Mouse (Mus musculus) adrenal gland, postnatal 25 days (tissue): ENCODE measurements around the gene Atp13a3. TPM values are rescaled to one million over a fixed set of nuclear protein-coding genes. Genes with fewer than 3 reads are reported as not detected.

ENCODE experiments used
- DNase-seq: peaks from one replicate; pipeline ENCODE4 v3.0.0; 2021; ENCODE audit warnings: mixed read lengths
- total RNA-seq: library from RNA; stranded (reverse); gene quantifications from 2 replicates; pipeline ENCODE4 v1.2.3, GENCODE M21; 2021

The Atp13a3 gene
- total RNA-seq, 1 experiment from 2014 or later: 75.3 TPM

- DNase-seq: no peak
These were observed 91.5 kb downstream of the Atp13a3 start for GRCm38 (mm10) chr16:30314236-30314635.

GRCm38 (mm10) chr16:30310647-30311046, 95.1 kb downstream of the Atp13a3 start, which contains the start of gene Gp5:
Gene Gp5, minus strand, starts transcription at chr16:30310779.
- DNase-seq: no peak

GRCm38 (mm10) chr16:30310171-30310515, 95.6 kb downstream of the Atp13a3 start:
- DNase-seq: no peak

DNA sequence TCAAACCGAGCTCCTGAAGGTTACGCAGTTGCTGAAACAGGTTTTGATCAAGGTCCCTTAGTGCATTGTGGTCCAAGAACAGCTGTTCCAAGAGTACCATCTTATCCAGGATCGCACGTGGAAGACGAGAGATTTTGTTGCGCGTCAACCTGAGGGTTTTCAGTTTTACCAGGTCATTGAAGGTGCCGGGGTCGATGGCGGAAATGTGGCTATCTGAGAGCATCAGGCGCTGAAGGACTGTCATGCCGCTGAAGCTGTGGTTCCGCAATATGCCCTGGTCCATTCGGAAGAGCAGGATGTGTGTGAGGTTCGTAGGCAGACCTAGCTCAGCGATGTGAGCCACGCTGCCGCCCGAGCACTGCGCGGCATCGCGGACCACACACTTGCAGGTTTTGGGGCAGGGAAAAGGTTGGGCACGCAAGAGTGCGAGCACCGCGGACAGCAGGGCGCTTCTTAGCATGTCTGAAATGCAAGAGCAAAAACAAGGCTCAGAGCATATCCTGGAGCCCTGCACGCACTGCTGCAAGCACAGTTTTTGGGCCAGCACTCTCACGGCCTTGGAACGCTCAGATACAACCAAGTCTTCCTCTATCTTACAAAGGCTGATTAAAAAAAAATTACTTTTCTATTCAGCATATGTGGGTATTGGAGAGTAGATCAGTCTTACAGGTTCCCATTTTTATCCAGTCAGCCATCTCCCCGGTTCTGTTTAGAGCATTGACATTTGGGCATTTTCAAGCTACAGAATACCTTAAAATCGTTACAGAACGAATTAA, 96.2 kb downstream of the Atp13a3 start:
- no peak for DNase-seq

DNA sequence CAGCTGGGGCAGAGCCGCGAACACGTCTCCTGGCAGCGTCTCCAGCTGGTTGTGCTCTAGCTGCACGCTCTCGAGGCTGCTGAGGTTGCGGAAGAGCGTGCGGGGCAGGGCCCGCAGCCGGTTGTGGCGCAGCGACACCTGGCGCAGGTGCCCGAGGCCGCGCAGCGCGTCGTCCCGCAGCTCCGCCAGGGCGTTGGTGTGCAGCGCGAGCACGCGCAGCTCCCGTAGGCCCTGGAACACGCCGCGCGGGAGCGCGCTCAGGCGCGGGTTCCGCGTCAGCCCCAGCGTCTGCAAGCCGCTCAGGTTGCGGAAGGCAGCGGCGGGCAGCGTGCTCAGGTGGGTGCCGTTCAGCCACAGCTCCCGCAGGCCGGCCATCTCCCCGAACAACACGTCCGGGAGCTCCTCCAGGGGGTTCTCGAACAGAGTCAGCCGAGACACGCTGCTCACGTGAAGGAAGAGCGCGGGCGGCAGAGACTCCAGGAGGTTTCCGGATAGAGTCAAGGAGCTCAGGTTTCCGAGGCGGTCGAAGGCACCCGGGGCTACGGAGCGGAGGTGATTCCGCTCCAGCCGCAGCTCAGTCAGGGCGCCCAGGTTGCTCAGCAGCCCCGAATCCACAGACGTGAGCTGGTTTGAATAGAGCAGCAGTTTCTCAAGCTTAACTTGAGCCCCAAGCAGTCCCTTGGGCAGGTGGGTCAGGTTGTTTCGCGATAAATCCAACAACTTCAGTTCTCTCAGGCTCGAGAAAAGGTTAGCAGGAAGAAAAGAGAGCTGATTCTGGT, 97.0 kb downstream of the Atp13a3 start:
- peak; percentile 27 for DNase-seq

DNA sequence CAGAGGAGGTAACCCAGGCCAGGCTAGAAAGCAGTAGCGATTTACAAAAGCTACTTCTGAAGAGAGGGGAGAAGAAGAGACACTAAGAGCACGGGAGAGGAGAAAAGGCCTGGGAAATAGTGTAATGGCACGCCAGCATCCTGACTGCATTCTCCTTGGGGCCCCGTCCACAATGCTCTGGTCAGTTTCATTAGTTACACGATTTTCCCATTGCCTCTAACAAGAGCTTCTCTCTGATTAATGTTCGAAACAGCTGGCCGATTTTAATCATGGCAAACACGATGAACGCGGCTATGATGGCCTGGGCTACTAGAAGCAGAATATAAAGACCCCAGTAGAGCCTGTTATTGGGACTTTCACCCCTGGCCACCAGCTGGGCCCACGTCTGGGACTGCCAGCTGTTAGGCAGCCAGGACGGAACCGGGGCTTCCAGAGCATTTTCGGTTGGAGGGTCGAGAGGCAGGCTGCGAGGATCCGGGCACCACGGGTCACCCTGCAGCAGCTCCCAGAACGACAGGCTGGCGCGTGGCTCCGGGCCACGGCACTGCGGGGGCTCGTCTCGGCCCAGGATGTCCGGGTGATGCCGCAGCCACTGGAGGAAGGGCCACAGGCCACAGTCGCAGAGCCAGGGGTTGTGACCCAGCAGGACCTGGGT, 97.7 kb downstream of the Atp13a3 start:
- DNase-seq: peak; percentile 15

DNA sequence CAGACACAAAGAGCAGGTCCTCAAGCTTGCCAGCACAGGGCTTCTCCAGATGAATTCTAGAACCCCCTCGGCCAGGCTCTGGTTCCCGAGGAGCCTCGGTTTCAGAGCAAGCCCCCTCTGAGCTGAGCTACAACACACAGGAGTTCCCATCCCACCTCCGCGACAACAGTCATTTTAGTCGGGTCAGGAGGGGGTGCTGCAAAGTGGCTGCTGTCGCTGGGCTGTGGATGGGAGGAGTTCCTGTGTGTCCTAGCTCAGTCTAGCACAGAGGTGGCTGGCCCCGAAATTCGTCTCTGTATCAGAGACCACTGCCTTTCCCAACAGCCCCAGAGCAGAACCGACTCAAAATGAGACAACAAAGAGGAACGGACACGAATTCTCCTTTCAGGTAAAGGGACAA, 98.5 kb downstream of the Atp13a3 start:
- DNase-seq: no peak

DNA sequence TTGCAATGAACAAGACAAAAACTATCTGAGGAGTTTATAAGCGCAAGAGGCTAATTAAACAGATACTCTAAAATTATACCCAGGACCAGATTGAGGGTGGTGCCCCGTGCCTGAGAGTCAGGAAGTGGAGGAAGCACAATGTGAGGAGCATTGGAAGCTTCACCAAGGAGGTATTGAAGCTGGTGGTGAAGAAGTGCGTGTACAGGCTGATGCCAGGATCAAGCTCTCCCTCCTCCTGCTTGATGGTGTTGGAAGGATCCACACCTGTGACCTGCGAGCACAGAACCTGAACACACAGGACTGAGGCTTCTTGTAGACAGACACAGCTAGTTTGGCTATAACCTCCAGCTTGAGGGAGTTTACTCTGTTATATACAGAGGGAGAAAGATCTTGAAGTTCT, 99.7 kb downstream of the Atp13a3 start:
- no peak for DNase-seq

- no peak for DNase-seq
These were observed 101.5 kb downstream of the Atp13a3 start for GRCm38 (mm10) chr16:30304236-30304635.

DNA sequence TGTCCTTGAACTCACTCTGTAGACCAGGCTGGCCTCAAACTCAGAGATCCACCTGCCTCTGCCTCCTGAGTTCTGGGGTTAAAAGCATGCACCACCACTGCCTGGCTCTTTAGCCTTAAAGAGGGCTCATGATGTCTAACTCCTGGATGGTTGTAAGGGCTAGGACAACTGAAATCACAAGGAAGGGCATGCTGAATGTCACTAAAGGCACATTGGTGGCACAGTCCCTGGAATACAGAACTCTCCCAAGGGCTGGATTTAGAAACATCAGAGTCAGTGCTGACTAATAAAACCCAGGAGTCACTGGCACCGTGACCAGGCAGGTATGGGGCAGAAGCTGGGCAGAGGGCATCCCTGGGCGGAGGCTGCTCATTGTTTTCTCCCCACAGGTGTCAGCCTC, 102.4 kb downstream of the Atp13a3 start:
- DNase-seq: no peak

DNA sequence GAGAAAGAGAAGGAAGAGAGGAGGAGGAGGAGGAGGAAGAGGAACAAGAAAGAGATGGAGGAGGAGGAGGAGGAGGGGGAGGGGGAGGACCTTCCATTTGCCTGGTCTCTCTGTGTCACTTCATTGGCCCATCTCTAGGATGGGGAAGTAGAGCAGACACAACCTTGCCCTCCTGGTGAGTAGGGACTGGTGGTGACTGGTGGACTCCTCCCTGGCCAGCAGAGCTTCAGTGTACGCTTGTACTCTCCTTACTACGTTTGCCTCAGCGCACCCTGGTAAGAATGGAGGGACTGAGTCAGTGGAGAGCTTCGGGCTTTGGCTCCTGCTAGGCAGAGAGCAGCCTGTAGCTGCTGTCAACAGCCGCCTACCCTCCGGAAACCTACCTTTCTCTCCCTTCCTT, 103.1 kb downstream of the Atp13a3 start:
- no peak for DNase-seq

DNA sequence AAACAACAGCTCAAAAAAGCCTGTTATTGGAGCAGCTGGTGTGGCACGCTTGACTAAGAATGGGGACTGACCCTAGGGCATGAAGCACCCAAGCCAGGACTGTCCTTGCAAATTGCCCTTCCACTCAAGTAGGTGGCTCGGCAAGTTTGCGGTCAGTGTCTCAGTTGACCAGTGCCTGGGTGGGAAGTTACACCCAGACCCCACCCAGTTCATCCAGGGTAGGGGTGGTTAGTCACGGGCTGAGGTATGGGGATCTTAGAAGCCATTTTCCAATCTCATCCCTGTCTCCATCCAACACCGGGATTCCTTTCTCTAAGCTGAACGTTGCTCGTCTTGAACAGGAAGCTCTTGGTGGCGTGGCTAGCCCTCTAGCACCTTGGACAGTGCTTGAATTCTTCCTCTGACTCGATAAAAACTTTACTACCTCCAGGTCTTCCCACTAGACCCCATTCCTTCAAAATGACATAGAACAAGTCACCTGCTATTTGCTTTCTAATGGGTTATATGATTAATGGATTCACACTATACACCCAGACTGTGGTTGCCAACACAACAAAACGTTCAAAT, 106.0 kb downstream of the Atp13a3 start:
- no peak for DNase-seq

- DNase-seq: no peak
These were observed 108.3 kb downstream of the Atp13a3 start for GRCm38 (mm10) chr16:30297450-30297849.

DNA sequence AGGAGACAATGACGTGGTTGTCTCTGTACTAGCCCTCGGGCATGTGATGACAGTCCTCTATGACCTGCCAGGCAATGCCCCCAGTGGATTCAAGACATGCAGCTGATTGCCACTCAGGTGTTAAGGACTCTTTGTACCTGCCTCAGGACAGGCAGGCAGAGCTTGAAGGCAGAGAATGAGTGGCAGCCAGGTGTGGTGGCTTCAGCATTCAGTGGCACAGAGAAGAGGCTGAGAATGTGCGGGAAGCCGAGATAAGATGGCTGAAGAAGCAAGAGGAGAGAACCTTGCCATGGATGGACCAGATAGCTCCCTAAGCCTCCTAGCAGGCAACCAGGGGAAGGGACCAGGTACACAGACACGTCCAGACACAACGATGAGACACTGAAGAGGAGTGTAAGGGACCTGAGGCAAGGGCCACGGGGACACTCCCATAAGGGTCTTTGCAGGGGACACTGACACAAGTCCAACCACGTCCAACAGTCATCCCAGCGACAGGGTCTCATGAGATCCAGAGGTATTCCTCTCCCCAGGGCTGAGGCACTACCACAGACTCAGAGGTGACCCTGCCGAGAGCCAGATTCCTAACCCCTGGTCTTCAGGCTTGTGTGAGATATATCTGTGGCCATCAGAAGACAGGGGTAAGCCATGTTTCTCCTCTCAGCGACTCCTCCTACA, 109.0 kb downstream of the Atp13a3 start:
- no peak for DNase-seq

DNA sequence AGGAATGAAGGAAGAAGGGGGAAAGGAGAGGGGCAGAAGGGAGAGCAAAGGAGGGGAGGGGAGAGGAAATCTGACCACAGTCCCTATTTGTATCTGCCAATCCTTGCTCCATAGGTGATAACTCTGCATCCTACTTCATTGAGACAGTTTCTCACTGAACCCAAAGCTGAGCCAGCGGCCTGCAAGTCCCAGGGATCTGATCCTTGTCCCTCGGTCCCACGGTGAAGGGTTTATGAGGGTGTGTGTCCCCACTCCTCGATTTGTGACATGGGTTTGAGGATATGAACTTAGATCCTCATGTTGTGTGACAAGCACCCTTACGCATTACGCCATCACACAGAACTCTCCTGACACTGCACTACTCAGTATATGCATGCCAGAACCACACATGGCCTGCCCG, 110.7 kb downstream of the Atp13a3 start:
- DNase-seq: no peak

- DNase-seq: no peak
These were observed 115.3 kb downstream of the Atp13a3 start for GRCm38 (mm10) chr16:30290436-30290835.

DNA sequence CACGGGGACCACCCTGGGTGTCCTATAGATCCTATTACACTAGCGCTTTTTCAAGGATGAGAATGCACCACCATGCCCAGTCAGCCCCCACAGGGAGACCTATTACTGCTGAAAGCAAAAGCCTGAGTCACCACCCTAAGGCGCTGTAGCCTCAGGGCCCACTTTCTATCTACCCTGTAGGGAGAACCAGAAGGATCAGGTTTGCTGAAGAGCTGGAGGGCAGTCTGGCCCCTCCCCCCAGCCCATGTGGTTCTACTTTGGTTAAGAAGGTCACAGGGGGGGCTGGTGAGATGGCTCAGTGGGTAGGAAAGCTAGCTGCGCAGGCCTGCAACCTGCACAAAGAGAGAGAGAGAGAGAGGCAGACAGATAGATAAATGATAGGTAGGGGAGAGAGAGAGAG, 120.1 kb downstream of the Atp13a3 start:
- DNase-seq: no peak

GRCm38 (mm10) chr16:30283743-30284337, 121.9 kb downstream of the Atp13a3 start:
- DNase-seq: no peak

DNA sequence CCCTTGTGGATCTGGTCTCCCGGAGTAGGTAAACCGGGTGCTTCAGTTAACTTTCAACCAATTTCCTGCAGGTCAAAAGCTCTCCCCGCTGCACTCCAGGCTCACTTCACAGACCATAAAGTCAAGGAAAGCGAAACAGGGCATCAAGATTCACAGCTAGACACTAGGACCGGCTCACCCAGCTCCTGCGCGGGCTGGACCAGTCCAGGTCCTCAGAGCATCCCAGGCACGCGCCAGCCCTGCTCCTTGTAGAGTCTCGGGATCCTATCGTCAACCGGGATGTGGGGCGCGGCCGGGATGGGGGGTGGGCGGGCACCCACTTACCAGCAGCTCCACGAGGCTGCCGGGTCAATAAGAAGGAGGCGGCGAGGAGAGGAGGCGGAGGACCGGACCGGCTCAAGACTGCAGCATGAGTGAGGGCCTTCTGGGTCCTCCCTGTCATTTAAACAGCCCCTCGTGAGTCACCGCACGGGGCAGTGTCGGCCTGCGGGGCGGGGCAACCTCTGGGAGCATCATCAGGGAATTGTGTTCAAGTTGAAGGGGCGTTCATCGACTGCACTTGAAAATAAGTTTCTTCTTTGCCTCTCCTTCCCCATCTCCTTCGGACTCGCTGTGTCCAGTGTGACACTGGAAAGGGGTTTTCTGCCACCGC, 122.8 kb downstream of the Atp13a3 start, which contains the start of gene Lrrc15:
Gene Lrrc15 (minus strand): TSS at position 413 of the 652 bp plus-strand sequence.
- DNase-seq: peak; percentile 28

GRCm38 (mm10) chr16:30280676-30281297, 125.0 kb downstream of the Atp13a3 start:
- DNase-seq: no peak

DNA sequence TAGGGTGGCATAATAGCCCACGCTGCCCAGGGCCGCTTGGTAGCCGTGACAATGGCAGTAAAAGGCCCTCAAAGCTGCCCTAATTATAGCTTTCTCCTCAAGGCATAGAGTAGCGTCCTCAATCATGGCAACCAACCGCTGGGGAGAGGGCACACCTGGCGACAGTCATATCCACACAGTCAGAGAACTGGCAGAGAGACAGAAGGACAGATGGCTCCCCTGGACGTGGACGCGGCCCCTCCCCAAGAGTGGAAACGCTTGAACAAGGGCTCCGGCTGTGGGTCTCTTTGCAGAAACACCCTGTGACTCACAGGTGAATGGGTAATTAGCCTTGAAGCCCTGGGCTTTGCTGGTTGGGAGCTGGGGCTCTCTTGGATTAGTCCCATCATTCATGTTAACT, 127.4 kb downstream of the Atp13a3 start:
- DNase-seq: no peak
